Mouse (Mus musculus) heart, embryonic 14.5 days (tissue): ENCODE results near the gene Usp43. TPM values are rescaled to one million over a fixed set of nuclear protein-coding genes. Genes with fewer than 3 reads are reported as not detected.

ENCODE experiments used
- ATAC-seq: fragments of 200-750 bp; cut with Nextera tagmentation; 2 replicates; pipeline ENCODE4 v1.8.0; 2017; ENCODE audit warnings: low read depth, moderate TSS enrichment; ENCODE audit not compliant: insufficient number of reproducible peaks, insufficient read depth, low FRiP score
- H3K27ac ChIP-seq, 2 experiments: fragments of 200-500 bp in 1 of 2; fragments of 300-500 bp in 1 of 2; sonication (generic) in 1 of 2; replicated peaks in 1 of 2; 2 replicates each; pipeline ENCODE4 v1.5.1; 2012 to 2014; ENCODE audit warnings: low read depth in 2 of 2, low read length in 2 of 2, control low read depth in 1 of 2, mild to moderate bottlenecking in 1 of 2, mixed read lengths in 1 of 2; ENCODE audit not compliant: control insufficient read depth in 1 of 2, insufficient read depth in 1 of 2
- H3K27me3 ChIP-seq: fragments of 300-500 bp; sonication (generic); 2 replicates; pipeline ENCODE4 v1.6.1; 2014; ENCODE audit warnings: mild to moderate bottlenecking, low read length, control low read depth; ENCODE audit not compliant: control insufficient read depth, insufficient read depth
- H3K36me3 ChIP-seq: fragments of 300-500 bp; sonication (generic); 2 replicates; pipeline ENCODE4 v1.6.1; 2014; ENCODE audit warnings: mild to moderate bottlenecking, control low read depth, low read length, mixed read lengths; ENCODE audit not compliant: control insufficient read depth, insufficient read depth
- H3K4me1 ChIP-seq, 2 experiments: fragments of 200-500 bp in 1 of 2; fragments of 300-500 bp in 1 of 2; sonication (generic) in 1 of 2; 2 replicates each; pipeline ENCODE4 v1.6.1; 2012 to 2014; ENCODE audit warnings: low read length in 2 of 2, control low read depth in 1 of 2, mixed read lengths in 1 of 2; ENCODE audit not compliant: control insufficient read depth in 2 of 2, insufficient read depth in 2 of 2
- H3K4me2 ChIP-seq: fragments of 300-500 bp; sonication (generic); 2 replicates; pipeline ENCODE4 v1.6.1; 2014; ENCODE audit warnings: mild to moderate bottlenecking, low read length
- H3K4me3 ChIP-seq, 2 experiments: fragments of 200-500 bp in 1 of 2; fragments of 300-500 bp in 1 of 2; sonication (generic) in 1 of 2; 2 replicates each; pipeline ENCODE4 v1.5.1; 2012 to 2014; ENCODE audit warnings: low read length in 2 of 2, mild to moderate bottlenecking in 2 of 2, control low read depth in 1 of 2, low read depth in 1 of 2, moderate library complexity in 1 of 2; ENCODE audit not compliant: control insufficient read depth in 1 of 2, insufficient read depth in 1 of 2
- H3K9ac ChIP-seq: fragments of 300-500 bp; sonication (generic); 2 replicates; pipeline ENCODE4 v1.6.1; 2014; ENCODE audit warnings: mild to moderate bottlenecking, low read length
- H3K9me3 ChIP-seq: fragments of 300-500 bp; sonication (generic); 2 replicates; pipeline ENCODE4 v1.6.1; 2016; ENCODE audit warnings: low read length, control low read depth; ENCODE audit not compliant: control insufficient read depth
- WGBS: fragments of 180-500 bp; shearing (Covaris S2); extraction: QIAGEN DNeasy Blood & Tissue Kit; methylation state at CpG from one replicate; pipeline ENCODE4 v1.1.7; 2014; 5-methylcytosine and 5-hydroxymethylcytosine counted together
- polyA plus RNA-seq: library from polyadenylated mRNA; unstranded; fragments of >200 nt; fragmentation: Nextera tagmentation; extraction: Ambion mirVana; gene quantifications from 2 replicates; pipeline ENCODE4 v1.2.1, GENCODE M21; 2014

Usp43 gene
- polyA plus RNA-seq, 1 experiment from 2014 or later, result 1.2 TPM

GRCm38 (mm10) chr11:67953604-67954003, 31.7 kb upstream of the Usp43 start:
- Histone ChIP-seq H3K4me3 (no peak overlapping the region), H3K9ac (no peak overlapping the region), H3K4me1 (peaks cover 2 to 4% of the 10 kb centered on the region in 2 experiments; a peak in 1 of 4 replicates), H3K4me2 (no peak overlapping the region), H3K27me3 (no peaks in the 10 kb centered on the region), H3K9me3 (no peaks in the 10 kb centered on the region), H3K36me3 (no peaks in the 10 kb centered on the region), H3K27ac (no peak overlapping the region)
- no peak for ATAC-seq
- 80% methylated on average over 5 of the region's 5 CpGs for WGBS

- no peak overlapping the region for H3K4me2 ChIP-seq
- no peaks in the 10 kb centered on the region for H3K9me3 ChIP-seq
- 77% methylated on average over 9 of the region's 9 CpGs for WGBS
These were observed 27.5 kb upstream of the Usp43 start for GRCm38 (mm10) chr11:67949475-67949874.

GRCm38 (mm10) chr11:67948229-67948628, 26.3 kb upstream of the Usp43 start:
- Histone ChIP-seq H3K27me3 (no peaks in the 10 kb centered on the region), H3K4me2 (no peak overlapping the region), H3K36me3 (no peaks in the 10 kb centered on the region), H3K9ac (no peak overlapping the region), H3K4me3 (no peak overlapping the region), H3K9me3 (no peaks in the 10 kb centered on the region), H3K27ac (no peak overlapping the region), H3K4me1 (peaks cover 7 to 11% of the 10 kb centered on the region in 2 experiments; a peak in 3 of 4 replicates)
- ATAC-seq, result no peak
- 28% methylated on average over 3 of the region's 3 CpGs for WGBS

More at GRCm38 (mm10) chr11:67949475-67949874, 27.5 kb upstream of the Usp43 start:
- Histone ChIP-seq H3K4me1 (peaks cover 7 to 11% of the 10 kb centered on the region in 2 experiments; a peak in 3 of 4 replicates), H3K36me3 (no peaks in the 10 kb centered on the region), H3K9ac (no peak overlapping the region), H3K27me3 (no peaks in the 10 kb centered on the region), H3K4me3 (no peak overlapping the region), H3K27ac (no peak overlapping the region)
- ATAC-seq, result no peak

- no peak for ATAC-seq
- no peaks in the 10 kb centered on the region for H3K36me3 ChIP-seq
- WGBS, result 96% methylated on average over 3 of the region's 3 CpGs
- no peak overlapping the region for H3K4me3 ChIP-seq
- no peaks in the 10 kb centered on the region for H3K4me1 ChIP-seq
- no peaks in the 10 kb centered on the region for H3K27me3 ChIP-seq
- H3K9me3 ChIP-seq, result no peaks in the 10 kb centered on the region
- H3K9ac ChIP-seq, result no peak overlapping the region
- H3K27ac ChIP-seq, result no peak overlapping the region
- H3K4me2 ChIP-seq, result no peak overlapping the region
These were observed 10.2 kb upstream of the Usp43 start for GRCm38 (mm10) chr11:67932156-67932555.

GRCm38 (mm10) chr11:67926348-67927055, 4.5 kb upstream of the Usp43 start:
- no peaks in the 10 kb centered on the region for H3K4me1 ChIP-seq
- no peak overlapping the region for H3K4me3 ChIP-seq
- no peak overlapping the region for H3K27ac ChIP-seq
- H3K9me3 ChIP-seq, result no peaks in the 10 kb centered on the region
- H3K9ac ChIP-seq, result no peak overlapping the region
- 10% methylated on average over 15 of the region's 15 CpGs for WGBS
- H3K36me3 ChIP-seq, result no peaks in the 10 kb centered on the region
- no peak for ATAC-seq
- 0 out of 2 replicates have a peak overlapping the region, but pooled peaks have one; percentile 4 for H3K4me2 ChIP-seq
- no peaks in the 10 kb centered on the region for H3K27me3 ChIP-seq

- no peak overlapping the region for H3K9ac ChIP-seq
- ATAC-seq, result no peak
- H3K27ac ChIP-seq, result no peak overlapping the region
- no peaks in the 10 kb centered on the region for H3K36me3 ChIP-seq
- WGBS, result 86% methylated on average over 13 of the region's 13 CpGs
- no peak overlapping the region for H3K4me2 ChIP-seq
- peaks cover 0 to 4% of the 10 kb centered on the region in 2 experiments; a peak in 1 of 4 replicates for H3K4me1 ChIP-seq
- no peaks in the 10 kb centered on the region for H3K9me3 ChIP-seq
- H3K27me3 ChIP-seq, result peaks cover 14% of the 10 kb centered on the region
- no peak overlapping the region for H3K4me3 ChIP-seq
These were observed 3.0 kb upstream of the Usp43 start for GRCm38 (mm10) chr11:67925000-67925399.

- WGBS, result 92% methylated on average over 5 of the region's 5 CpGs
- H3K4me2 ChIP-seq, result no peak overlapping the region
- H3K9me3 ChIP-seq, result no peaks in the 10 kb centered on the region
- peaks cover 14% of the 10 kb centered on the region for H3K27me3 ChIP-seq
- no peak overlapping the region for H3K4me3 ChIP-seq
- H3K27ac ChIP-seq, result no peak overlapping the region
- H3K4me1 ChIP-seq, result peaks cover 0 to 4% of the 10 kb centered on the region in 2 experiments; a peak in 1 of 4 replicates
- no peak for ATAC-seq
- H3K9ac ChIP-seq, result no peak overlapping the region
- H3K36me3 ChIP-seq, result no peaks in the 10 kb centered on the region
These were observed 1.8 kb upstream of the Usp43 start for GRCm38 (mm10) chr11:67923720-67924119.
